In genomic region chr3:88350732-88351131, GRCm38 (mm10) we compare ENCODE assay signal across 17 mouse cellular contexts. TPM values are rescaled to one million over a fixed set of nuclear protein-coding genes. Genes with fewer than 3 reads are reported as not detected.
"Had no signal": no experiment of that assay in that cellular context is flagged by ENCODE, and none has a peak within 500 bp of the region (broad histone marks: within the 10 kb centered on the region; RNA-seq: fewer than 3 reads in every experiment).

No protein-coding gene starts in this region.

- H3K9ac ChIP-seq: neural tube, embryonic 12.5 days; neural tube, embryonic 13.5 days; neural tube, embryonic 15.5 days; stomach, embryonic 15.5 days had no signal

- DNase-seq: retina, postnatal 1 day; right cerebral cortex, postnatal 14 days; right cerebral cortex, postnatal 4 days; spleen, adult 18-20 months; thymus, adult 18-20 months; thymus, adult 2 months; thymus, postnatal 14 days; thymus, postnatal 25 days; thymus, postnatal 36 days; thymus, postnatal 4 days had no signal

- H3K27ac ChIP-seq: neural tube, embryonic 12.5 days; neural tube, embryonic 13.5 days; neural tube, embryonic 15.5 days; stomach, embryonic 15.5 days; stomach, postnatal 0 days had no signal

- H3K27me3 ChIP-seq: neural tube, embryonic 12.5 days; neural tube, embryonic 13.5 days; neural tube, embryonic 15.5 days; stomach, embryonic 15.5 days had no signal

- H3K4me3 ChIP-seq: neural tube, embryonic 12.5 days; neural tube, embryonic 13.5 days; neural tube, embryonic 15.5 days; stomach, embryonic 15.5 days had no signal

- H3K4me1 ChIP-seq: neural tube, embryonic 12.5 days; neural tube, embryonic 13.5 days; neural tube, embryonic 15.5 days; stomach, embryonic 15.5 days had no signal

- H3K4me2 ChIP-seq: neural tube, embryonic 12.5 days; neural tube, embryonic 13.5 days; neural tube, embryonic 15.5 days; stomach, embryonic 15.5 days had no signal

- H3K9me3 ChIP-seq: neural tube, embryonic 12.5 days; neural tube, embryonic 13.5 days; neural tube, embryonic 15.5 days; stomach, embryonic 15.5 days had no signal

RNA-seq across cellular contexts. Expression of gene Bglap3, which starts 21.8 kb away (rescaled TPM):
- polyA plus RNA-seq: neural tube, embryonic 12.5 days; neural tube, embryonic 13.5 days; stomach, embryonic 14.5 days; testis, adult 2 months had no signal
